Mouse (Mus musculus) heart, adult 2 months (tissue): ENCODE data around the gene Trim25. TPM values are rescaled to one million over a fixed set of nuclear protein-coding genes. Genes with fewer than 3 reads are reported as not detected.

Experiments used
- DNase-seq, 2 experiments: peaks; one replicate each; pipeline ENCODE4 v3.0.0; 2021
- H3K27ac ChIP-seq: fragments of 200-600 bp; 2 replicates; pipeline ENCODE4 v1.8.1; 2022
- H3K27me3 ChIP-seq: fragments of 200-500 bp; 2 replicates; pipeline ENCODE4 v1.6.1; 2012; ENCODE audit warnings: mild to moderate bottlenecking, low read length, inconsistent platforms, mixed read lengths; ENCODE audit not compliant: control insufficient read depth, insufficient read depth
- H3K36me3 ChIP-seq: fragments of 200-500 bp; 2 replicates; pipeline ENCODE4 v1.6.1; 2012; ENCODE audit warnings: low read length, inconsistent platforms; ENCODE audit not compliant: control insufficient read depth, insufficient read depth
- H3K4me1 ChIP-seq: fragments of 200-500 bp; 2 replicates; pipeline ENCODE4 v1.6.1; 2011; ENCODE audit warnings: low read length; ENCODE audit not compliant: control insufficient read depth, insufficient read depth
- H3K4me3 ChIP-seq: fragments of 200-600 bp; 2 replicates; pipeline ENCODE4 v1.8.1; 2022
- H3K79me2 ChIP-seq: fragments of 200-500 bp; replicated peaks from 2 replicates; pipeline ENCODE4 v1.6.1; 2012; ENCODE audit warnings: mild to moderate bottlenecking, inconsistent platforms, low read length, moderate library complexity, mixed read lengths; ENCODE audit not compliant: control insufficient read depth, insufficient read depth
- H3K9ac ChIP-seq: fragments of 200-500 bp; 2 replicates; pipeline ENCODE4 v1.6.1; 2012; ENCODE audit warnings: low read depth, mild to moderate bottlenecking, control low read depth, inconsistent platforms, low read length, mixed read lengths
- CTCF ChIP-seq: fragments of 200-600 bp; IDR thresholded peaks from 2 replicates; pipeline ENCODE4 v1.8.1; 2022; ENCODE audit warnings: antibody characterized with exemption, mild to moderate bottlenecking, moderate library complexity
- EP300 ChIP-seq: fragments of 200-500 bp; IDR thresholded peaks from 2 replicates; pipeline ENCODE4 v1.6.1; 2011; ENCODE audit warnings: low read depth, low read length, control low read depth; ENCODE audit not compliant: insufficient read depth
- POLR2A ChIP-seq: fragments of 200-500 bp; IDR thresholded peaks from 2 replicates; pipeline ENCODE4 v1.6.1; 2011; ENCODE audit warnings: mild to moderate bottlenecking, low read depth, low read length, control low read depth; ENCODE audit not compliant: insufficient read depth
- WGBS: fragments of 180-500 bp; shearing (Covaris S2); methylation state at CpG from one replicate; pipeline ENCODE4 v1.1.7; 2018; 5-methylcytosine and 5-hydroxymethylcytosine counted together
- intact Hi-C: fragments of 180-260 bp; cut with DNase I; formaldehyde crosslinking; loops from one replicate; pipeline ENCODE4 v1.15.1; 2025
- polyA plus RNA-seq: library from polyadenylated mRNA; depleted of rRNA; stranded (reverse); fragments of >200 nt; gene quantifications from 2 replicates; pipeline ENCODE4 v1.2.3, GENCODE M21; 2012
- total RNA-seq, 2 experiments: library from RNA; stranded (reverse); gene quantifications; 2 replicates each; pipeline ENCODE4 v1.2.3; 2021

Trim25 gene
- total and polyA plus RNA-seq, 3 experiments: 13.6 to 24.3 (median 17.7) TPM

- H3K36me3 ChIP-seq: peaks cover 12% of the 10 kb centered on the region
- intact Hi-C loops: no loop called here
- H3K27ac ChIP-seq: no peak overlapping the region
- no peak overlapping the region for H3K9ac ChIP-seq
- H3K4me1 ChIP-seq: peaks cover 12% of the 10 kb centered on the region
- DNase-seq: no peak
- 79% methylated on average over 3 of the region's 3 CpGs for WGBS
- no peak overlapping the region for H3K4me3 ChIP-seq
- TF ChIP-seq EP300 (no peak), POLR2A (no peak), CTCF (no peak)
- H3K79me2 ChIP-seq: no peaks in the 10 kb centered on the region
- H3K27me3 ChIP-seq: no peaks in the 10 kb centered on the region
Observed at GRCm38 (mm10) chr11:89007582-89007981, 8.4 kb downstream of the Trim25 start.

GRCm38 (mm10) chr11:89009066-89009465 lies 9.9 kb downstream of the Trim25 start:
- H3K4me1 ChIP-seq: peaks cover 2% of the 10 kb centered on the region; the same call in 1 of the 2 replicates
- intact Hi-C loops: no loop called here
- DNase-seq: no peak
- no peaks in the 10 kb centered on the region for H3K27me3 ChIP-seq
- 72% methylated on average over 9 of the region's 9 CpGs for WGBS
- H3K9ac ChIP-seq: no peak overlapping the region
- H3K36me3 ChIP-seq: peaks cover 14% of the 10 kb centered on the region
- H3K27ac ChIP-seq: no peak overlapping the region
- no peak overlapping the region for H3K4me3 ChIP-seq
- no peaks in the 10 kb centered on the region for H3K79me2 ChIP-seq
- TF ChIP-seq EP300 (no peak), CTCF (no peak), POLR2A (no peak)

- Histone ChIP-seq H3K27ac (no peak overlapping the region), H3K4me1 (peaks cover 2% of the 10 kb centered on the region; the same call in 1 of the 2 replicates), H3K79me2 (no peaks in the 10 kb centered on the region), H3K36me3 (peaks cover 14% of the 10 kb centered on the region), H3K27me3 (no peaks in the 10 kb centered on the region), H3K9ac (no peak overlapping the region), H3K4me3 (no peak overlapping the region)
- TF ChIP-seq CTCF (no peak), EP300 (no peak), POLR2A (no peak)
- 68% methylated on average over 7 of the region's 7 CpGs for WGBS
- DNase-seq: no peak
- intact Hi-C loops: no loop called here
Observed at GRCm38 (mm10) chr11:89009496-89009895, 10.3 kb downstream of the Trim25 start.

- intact Hi-C loops: no loop called here
- Histone ChIP-seq H3K4me3 (no peak overlapping the region), H3K79me2 (no peaks in the 10 kb centered on the region), H3K36me3 (peaks cover 8% of the 10 kb centered on the region), H3K9ac (no peak overlapping the region), H3K4me1 (no peaks in the 10 kb centered on the region; the same call in 1 of the 2 replicates), H3K27me3 (no peaks in the 10 kb centered on the region), H3K27ac (no peak overlapping the region)
- TF ChIP-seq EP300 (no peak), CTCF (no peak), POLR2A (no peak)
- 85% methylated on average over 5 of the region's 5 CpGs for WGBS
- no peak for DNase-seq
Observed at GRCm38 (mm10) chr11:89012241-89012640, 13.1 kb downstream of the Trim25 start.

GRCm38 (mm10) chr11:89017514-89018182 lies 18.5 kb downstream of the Trim25 start:
- DNase-seq: no peak
- Histone ChIP-seq H3K27ac (no peak overlapping the region), H3K27me3 (no peaks in the 10 kb centered on the region), H3K9ac (no peak overlapping the region), H3K4me3 (no peak overlapping the region), H3K79me2 (no peaks in the 10 kb centered on the region), H3K4me1 (peaks cover 6% of the 10 kb centered on the region), H3K36me3 (peaks cover 6% of the 10 kb centered on the region)
- WGBS: 64% methylated on average over 9 of the region's 9 CpGs
- TF ChIP-seq EP300 (no peak), CTCF (no peak), POLR2A (no peak)
- intact Hi-C loops: no loop called here

GRCm38 (mm10) chr11:89020681-89021305 lies 21.6 kb downstream of the Trim25 start:
- intact Hi-C loops: no loop called here
- WGBS: 53% methylated on average over 9 of the region's 9 CpGs
- peaks cover 18% of the 10 kb centered on the region for H3K4me1 ChIP-seq
- H3K36me3 ChIP-seq: peaks cover 2% of the 10 kb centered on the region; the same call in 1 of the 2 replicates
- no peak overlapping the region for H3K4me3 ChIP-seq
- no peaks in the 10 kb centered on the region for H3K79me2 ChIP-seq
- H3K27ac ChIP-seq: no peak overlapping the region
- no peaks in the 10 kb centered on the region for H3K27me3 ChIP-seq
- no peak overlapping the region for H3K9ac ChIP-seq
- DNase-seq: peak in 1 of 2 experiments; percentile 21
- TF ChIP-seq CTCF: peak; percentile 63
- TF ChIP-seq POLR2A: no peak
- no peak for TF ChIP-seq EP300
